Comparison of ENCODE assay signal across 15 mouse cellular contexts in the genomic region with DNA sequence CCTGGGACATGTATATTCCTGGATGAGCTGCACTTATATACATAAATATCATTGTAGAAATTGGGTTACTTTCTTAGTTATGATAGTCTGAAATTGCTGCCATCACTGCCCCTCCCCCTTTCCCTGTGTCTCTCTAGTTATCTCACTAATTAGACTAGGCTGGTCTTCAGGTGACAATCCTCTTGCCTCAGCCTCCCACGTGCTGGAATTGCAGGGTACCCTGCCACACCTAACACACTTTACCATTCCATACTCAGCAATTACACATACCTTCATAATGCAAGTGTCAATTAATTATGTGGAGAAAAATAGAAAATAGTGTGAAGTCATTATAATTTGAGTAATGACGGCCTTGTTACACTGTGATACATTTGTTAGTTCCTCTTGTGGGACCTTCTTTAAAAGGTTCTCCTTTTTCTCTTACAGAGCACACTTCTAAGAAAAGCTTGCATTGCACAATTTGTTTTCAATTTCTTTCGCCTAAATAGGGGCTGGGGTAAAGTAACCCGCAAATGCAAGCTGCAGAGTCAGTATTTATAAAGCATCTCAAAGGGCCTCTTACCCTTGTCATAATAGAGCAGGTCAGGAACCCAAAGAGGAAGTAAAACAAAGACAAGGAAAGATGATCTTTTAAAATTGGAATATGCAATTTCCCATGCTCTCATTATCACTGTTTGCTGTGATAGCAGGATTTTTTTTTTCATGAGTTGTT. TPM values are rescaled to one million over a fixed set of nuclear protein-coding genes. Genes with fewer than 3 reads are reported as not detected.
DNase-seq lines count a peak whose midpoint lies in the region; ATAC-seq and TF ChIP-seq lines count a peak whose summit lies in the region.
"Had no signal": no experiment of that assay in that cellular context is flagged by ENCODE, and none has a peak within 500 bp of the region (broad histone marks: within the 10 kb centered on the region; RNA-seq: fewer than 3 reads in every experiment).

No protein-coding gene starts in this region.

- no peak overlapping the region for H3K4me3 ChIP-seq in liver, embryonic 16.5 days (ENCODE audit: low read depth, low read length)
- H3K4me3 ChIP-seq in MEL (ENCODE audit: control insufficient read depth in 1 of 2, insufficient read depth in 1 of 2, low read depth in 2 of 2, low read length in 2 of 2) (peak overlapping the region in 1 of 2 experiments; percentile 68; a peak in 2 of 4 replicates), myocyte (no peak overlapping the region)
- H3K4me3 ChIP-seq: embryonic facial prominence, embryonic 12.5 days; intestine, embryonic 15.5 days; limb, embryonic 15.5 days had no signal

- no peak for DNase-seq in liver
- peak; percentile 73 for DNase-seq in MEL (ENCODE audit: low read depth, low spot score)
- DNase-seq in layer of hippocampus, adult 18-20 months (ENCODE audit: low spot score in 2 of 2): no peak
- DNase-seq in adrenal gland, adult 8-10 months: no peak
- DNase-seq: cerebellum, adult 2 months; gastrocnemius, postnatal 36 days; layer of hippocampus, postnatal 36 days; midbrain, embryonic 14.5 days had no signal

- H3K79me2 ChIP-seq in MEL (ENCODE audit: control insufficient read depth, insufficient read depth, low read length, poor library complexity): no peaks in the 10 kb centered on the region
- H3K79me2 ChIP-seq in myocyte (ENCODE audit: control insufficient read depth, insufficient read depth): no peaks in the 10 kb centered on the region

- TF ChIP-seq POLR2A in MEL (IDR thresholded peaks at IDR 0.05; ENCODE audit: control insufficient read depth in 1 of 2, insufficient read depth in 1 of 2, low read depth in 1 of 2, low read length in 2 of 2, poor library complexity in 1 of 2) (no peak), myocyte (IDR thresholded peaks at IDR 0.05; ENCODE audit: insufficient read length, low read depth) (no peak)

- TF ChIP-seq RAD21 in MEL (IDR thresholded peaks at IDR 0.05; ENCODE audit: low read depth, low read length): no peak

- peak; percentile 33; the same call in 1 of the 2 replicates for ATAC-seq in liver, embryonic 16.5 days (ENCODE audit: low read depth)
- ATAC-seq in common myeloid progenitor, adult 5-6 weeks (replicated peaks; ENCODE audit: low read depth, poor library complexity, severe bottlenecking): peak; percentile 48
- ATAC-seq: forebrain, embryonic 16.5 days; intestine, embryonic 15.5 days had no signal

- H3K4me1 ChIP-seq in liver, embryonic 16.5 days (ENCODE audit: control insufficient read depth, low read depth, low read length): peaks cover 7% of the 10 kb centered on the region
- H3K4me1 ChIP-seq in MEL (ENCODE audit: control insufficient read depth in 1 of 2, insufficient read depth in 2 of 2, low read length in 2 of 2): peaks cover 18 to 20% of the 10 kb centered on the region in 2 experiments

- 20% methylated on average over 4 of the region's 4 CpGs for WGBS in liver, embryonic 16.5 days (ENCODE audit: insufficient replicate concordance)

- H3K9me3 ChIP-seq in liver, embryonic 16.5 days (replicated peaks; ENCODE audit: control insufficient read depth, low read length): no peaks in the 10 kb centered on the region
- H3K9me3 ChIP-seq in MEL (replicated peaks; ENCODE audit: insufficient read depth, low read length): no peaks in the 10 kb centered on the region
- H3K9me3 ChIP-seq: embryonic facial prominence, embryonic 12.5 days; intestine, embryonic 15.5 days; limb, embryonic 15.5 days had no signal

- no peaks in the 10 kb centered on the region for H3K36me3 ChIP-seq in liver, embryonic 16.5 days (ENCODE audit: control insufficient read depth, insufficient read depth)
- H3K36me3 ChIP-seq in MEL (ENCODE audit: control insufficient read depth in 1 of 2, insufficient read depth in 2 of 2, low read length in 2 of 2): peaks cover 0 to 26% of the 10 kb centered on the region in 2 experiments; a peak in 2 of 4 replicates
- no peaks in the 10 kb centered on the region for H3K36me3 ChIP-seq in myocyte (ENCODE audit: control insufficient read depth, insufficient read depth)
- H3K36me3 ChIP-seq: embryonic facial prominence, embryonic 12.5 days; intestine, embryonic 15.5 days; limb, embryonic 15.5 days had no signal

- no peaks in the 10 kb centered on the region for H3K27me3 ChIP-seq in liver, embryonic 16.5 days (ENCODE audit: control insufficient read depth, insufficient read depth, low read depth, low read length)
- H3K27me3 ChIP-seq in MEL (ENCODE audit: control insufficient read depth in 1 of 2, insufficient read depth in 2 of 2, low read length in 2 of 2) (no peaks in the 10 kb centered on the region), myocyte (ENCODE audit: control insufficient read depth, insufficient read depth, insufficient read length) (no peaks in the 10 kb centered on the region)
- H3K27me3 ChIP-seq: embryonic facial prominence, embryonic 12.5 days; intestine, embryonic 15.5 days; limb, embryonic 15.5 days had no signal

- no peak overlapping the region for H3K4me2 ChIP-seq in liver, embryonic 16.5 days (ENCODE audit: low read depth, low read length)
- peak overlapping the region; percentile 53 for H3K4me2 ChIP-seq in myocyte (ENCODE audit: low read depth)
- H3K4me2 ChIP-seq: embryonic facial prominence, embryonic 12.5 days; intestine, embryonic 15.5 days; limb, embryonic 15.5 days had no signal

- peak; percentile 61 to 64 for TF ChIP-seq EP300 in MEL (IDR thresholded peaks at IDR 0.05; ENCODE audit: low read depth in 1 of 2, low read length in 2 of 2)

- TF ChIP-seq CTCF in MEL (IDR thresholded peaks at IDR 0.05 in 2 of 3, conservative IDR thresholded peaks at IDR 0.05 in 1 of 3; ENCODE audit: control insufficient read depth in 1 of 3, insufficient read depth in 1 of 3, low read depth in 2 of 3, low read length in 3 of 3, poor library complexity in 1 of 3, severe bottlenecking in 1 of 3): no peak

- no peak overlapping the region for H3ac ChIP-seq in myocyte (ENCODE audit: control insufficient read depth, insufficient read length)

- H3K27ac ChIP-seq in liver, embryonic 16.5 days (ENCODE audit: low read length): peak overlapping the region; percentile 47; the same call in 1 of the 2 replicates
- peak overlapping the region; percentile 96 for H3K27ac ChIP-seq in MEL (ENCODE audit: control insufficient read depth, low read depth, low read length)
- H3K27ac ChIP-seq: embryonic facial prominence, embryonic 12.5 days; intestine, embryonic 15.5 days; limb, embryonic 15.5 days had no signal

- no peak overlapping the region for H3K9ac ChIP-seq in liver, embryonic 16.5 days (ENCODE audit: low read depth, low read length)
- no peak overlapping the region; the same call in 1 of the 2 replicates for H3K9ac ChIP-seq in MEL (ENCODE audit: control insufficient read depth, low read depth, low read length, poor library complexity, severe bottlenecking)
- H3K9ac ChIP-seq: embryonic facial prominence, embryonic 12.5 days; intestine, embryonic 15.5 days; limb, embryonic 15.5 days had no signal

TF ChIP-seq in MEL, 35 proteins besides CTCF, POLR2A, EP300 and RAD21 (continues in another document):
- TF ChIP-seq MXI1 (IDR thresholded peaks at IDR 0.05; ENCODE audit: low read depth, low read length) (no peak; the same call in 1 of the 2 replicates), SIN3A (IDR thresholded peaks at IDR 0.05; ENCODE audit: low read length) (no peak; the same call in 1 of the 2 replicates), ZC3H11A (IDR thresholded peaks at IDR 0.05; ENCODE audit: low read depth, low read length) (no peak), BHLHE40 (IDR thresholded peaks at IDR 0.05; ENCODE audit: borderline replicate concordance, low read depth, low read length) (no peak), UBTF (IDR thresholded peaks at IDR 0.05; ENCODE audit: borderline replicate concordance, insufficient read depth, low read depth, low read length) (no peak), JUND (IDR thresholded peaks at IDR 0.05; ENCODE audit: low read depth, low read length) (no peak), GATA1 (IDR thresholded peaks at IDR 0.05; ENCODE audit: low read depth, low read length) (peak; percentile 73), ETS1 (IDR thresholded peaks at IDR 0.05; ENCODE audit: low read depth, low read length) (peak; percentile 82; the same call in 1 of the 2 replicates), CHD2 (IDR thresholded peaks at IDR 0.05; ENCODE audit: low read length) (no peak; the same call in 1 of the 2 replicates), HCFC1 (IDR thresholded peaks at IDR 0.05; ENCODE audit: low read depth, low read length) (no peak), MAFK (IDR thresholded peaks at IDR 0.05; ENCODE audit: borderline replicate concordance, low read depth, low read length) (peak; percentile 45; the same call in 1 of the 2 replicates)

TF ChIP-seq in myocyte, 11 proteins besides CTCF, POLR2A, EP300 and RAD21:
- TF ChIP-seq CEBPB (IDR thresholded peaks at IDR 0.05; ENCODE audit: insufficient read depth, poor library complexity, severe bottlenecking): no peak
- no peak for TF ChIP-seq USF1 (IDR thresholded peaks at IDR 0.05; ENCODE audit: low read depth)
- no peak for TF ChIP-seq MAX (IDR thresholded peaks at IDR 0.05; ENCODE audit: low read depth)
- TF ChIP-seq MYOD1 (IDR thresholded peaks at IDR 0.05; ENCODE audit: control insufficient read depth in 1 of 3, insufficient read length in 2 of 3, low read depth in 2 of 3): no peak
- no peak for TF ChIP-seq TCF12 (IDR thresholded peaks at IDR 0.05; ENCODE audit: insufficient read depth, poor library complexity, severe bottlenecking)
- TF ChIP-seq REST (IDR thresholded peaks at IDR 0.05; ENCODE audit: insufficient read depth, insufficient read length): no peak
- TF ChIP-seq SRF (IDR thresholded peaks at IDR 0.05; ENCODE audit: control insufficient read depth, insufficient read length, low read depth): no peak
- no peak for TF ChIP-seq MYOG (IDR thresholded peaks at IDR 0.05; ENCODE audit: control insufficient read depth in 1 of 3, insufficient read depth in 1 of 3, insufficient read length in 2 of 3, low read depth in 2 of 3)
- no peak for TF ChIP-seq E2F4 (IDR thresholded peaks at IDR 0.05; ENCODE audit: insufficient read depth)
- no peak for TF ChIP-seq POLR2AphosphoS2 (IDR thresholded peaks at IDR 0.05; ENCODE audit: insufficient read length, low read depth)
- TF ChIP-seq TCF3 (IDR thresholded peaks at IDR 0.05; ENCODE audit: insufficient read length, low read depth): no peak
TF ChIP-seq in myocyte: peak in this region for 0.

RNA-seq across cellular contexts. Expression of a gene that starts 0.5 kb away (rescaled TPM):
- polyA plus RNA-seq in liver, embryonic 16.5 days (2015; fragmentation: Nextera tagmentation; extraction: Ambion mirVana): 19.5 and 21.4 TPM in 2 replicates
- total RNA-seq in MEL (2012; rRNA removed): 5.4 and 8.6 TPM in 2 replicates
- polyA plus RNA-seq in MEL (2012; ENCODE audit: insufficient read depth in 1 of 2, insufficient read length in 2 of 2, low read depth in 1 of 2, low replicate concordance in 2 of 2, missing spikeins in 1 of 2) (10 to 100 TPM in 1 of 2 experiments, not detected in 1; 13.8 TPM), myocyte (2012; fragmentation: generic; extraction: Trizol) (11.8 TPM)
- total RNA-seq in common myeloid progenitor, adult 5-6 weeks (2017): 27.5 and 36.2 TPM in 2 replicates
- 10 to 100 TPM; 24.5 to 31.7 TPM for total RNA-seq in layer of hippocampus, adult 18-20 months (2021)
- total RNA-seq in adrenal gland, adult 8-10 months (2022): 10 to 100 TPM; 30.0 to 45.1 (median 35.5) TPM
